Mouse (Mus musculus) testis, adult 2 months (tissue): ENCODE results near the gene Got1.

Source experiments
- CTCF ChIP-seq: fragments of 200-500 bp; IDR thresholded peaks from 2 replicates; pipeline ENCODE4 v1.5.1; 2012; ENCODE audit warnings: low read depth, mild to moderate bottlenecking, inconsistent platforms, low read length, moderate library complexity; ENCODE audit not compliant: control insufficient read depth, insufficient read depth, insufficient replicate concordance
- POLR2A ChIP-seq: fragments of 200-500 bp; IDR thresholded peaks from 2 replicates; pipeline ENCODE4 v1.6.1; 2012; ENCODE audit warnings: low read depth, mild to moderate bottlenecking, inconsistent platforms, low read length, moderate library complexity; ENCODE audit not compliant: control insufficient read depth

DNA sequence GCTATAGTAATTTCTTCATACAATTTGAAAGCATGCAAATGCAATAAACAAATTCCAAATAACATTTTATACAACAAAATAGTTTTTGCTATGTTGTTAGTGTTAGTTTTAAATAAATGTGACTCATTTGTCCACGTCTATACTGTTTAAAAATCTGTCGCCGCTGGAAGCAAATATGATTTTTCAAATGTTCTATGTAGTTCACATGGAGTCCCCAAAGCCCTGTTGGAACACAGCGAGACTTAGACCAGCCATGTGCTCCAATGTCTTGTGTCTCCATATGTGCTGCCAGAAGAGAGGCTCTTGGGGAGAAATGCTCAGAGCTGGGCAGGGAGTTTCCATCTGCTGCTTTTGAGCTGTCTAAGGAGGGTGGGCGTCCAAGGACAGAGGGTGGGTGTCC, 23.7 kb upstream of the Got1 start:
- no peak for TF ChIP-seq CTCF
- TF ChIP-seq POLR2A = no peak
